Mouse (Mus musculus) midbrain, embryonic 15.5 days (tissue): Measurements from ENCODE around the gene Mcoln3. TPM values are rescaled to one million over a fixed set of nuclear protein-coding genes. Genes with fewer than 3 reads are reported as not detected.
A peak's percentile ranks its signal among the peaks of the same experiment; 100 is the strongest.

Experiments
- ATAC-seq: fragments of 200-750 bp; cut with Nextera tagmentation; replicated peaks from 2 replicates; pipeline ENCODE4 v1.8.0; 2017; ENCODE audit warnings: moderate TSS enrichment
- H3K27ac ChIP-seq: fragments of 300-500 bp; sonication (generic); 2 replicates; pipeline ENCODE4 v1.5.1; 2015; ENCODE audit warnings: mild to moderate bottlenecking, inconsistent platforms
- H3K27me3 ChIP-seq: fragments of 300-500 bp; sonication (generic); replicated peaks from 2 replicates; pipeline ENCODE4 v1.6.1; 2015; ENCODE audit warnings: inconsistent platforms
- H3K36me3 ChIP-seq: fragments of 300-500 bp; sonication (generic); replicated peaks from 2 replicates; pipeline ENCODE4 v1.6.1; 2015; ENCODE audit warnings: inconsistent platforms
- H3K4me1 ChIP-seq: fragments of 300-500 bp; sonication (generic); 2 replicates; pipeline ENCODE4 v1.6.1; 2015; ENCODE audit warnings: inconsistent platforms
- H3K4me2 ChIP-seq: fragments of 300-500 bp; sonication (generic); 2 replicates; pipeline ENCODE4 v1.6.1; 2015; ENCODE audit warnings: inconsistent platforms, mild to moderate bottlenecking, moderate library complexity
- H3K4me3 ChIP-seq: fragments of 300-500 bp; sonication (generic); 2 replicates; pipeline ENCODE4 v1.5.1; 2015; ENCODE audit warnings: mild to moderate bottlenecking, inconsistent platforms
- H3K9ac ChIP-seq: fragments of 300-500 bp; sonication (generic); 2 replicates; pipeline ENCODE4 v1.6.1; 2015; ENCODE audit warnings: mild to moderate bottlenecking, inconsistent platforms
- H3K9me3 ChIP-seq: fragments of 300-500 bp; sonication (generic); 2 replicates; pipeline ENCODE4 v1.6.1; 2016; ENCODE audit warnings: inconsistent platforms
- WGBS: fragments of 180-500 bp; shearing (Covaris S2); methylation state at CpG from one replicate; pipeline ENCODE4 v1.1.7; 2015; ENCODE audit warnings: mixed read lengths; 5-methylcytosine and 5-hydroxymethylcytosine counted together
- polyA plus RNA-seq: library from polyadenylated mRNA; unstranded; fragments of >200 nt; fragmentation: Nextera tagmentation; extraction: Ambion mirVana; gene quantifications from 2 replicates; pipeline ENCODE4 v1.2.1, GENCODE M21; 2015

Gene Mcoln3
- polyA plus RNA-seq, 1 experiment from 2014 or later, result 0.44 TPM

GRCm38 (mm10) chr3:146140276-146140675 lies 23.0 kb downstream of the Mcoln3 start:
- H3K27ac ChIP-seq, result no peak overlapping the region
- ATAC-seq, result no peak
- no peaks in the 10 kb centered on the region for H3K9me3 ChIP-seq
- H3K4me1 ChIP-seq, result no peaks in the 10 kb centered on the region
- H3K27me3 ChIP-seq, result no peaks in the 10 kb centered on the region
- H3K36me3 ChIP-seq, result no peaks in the 10 kb centered on the region
- no peak overlapping the region for H3K4me2 ChIP-seq
- WGBS, result 96% methylated on average over 7 of the region's 7 CpGs
- no peak overlapping the region for H3K9ac ChIP-seq
- H3K4me3 ChIP-seq, result no peak overlapping the region

- Histone ChIP-seq H3K4me1 (no peaks in the 10 kb centered on the region), H3K4me2 (no peak overlapping the region), H3K27me3 (no peaks in the 10 kb centered on the region), H3K27ac (no peak overlapping the region), H3K4me3 (no peak overlapping the region), H3K36me3 (no peaks in the 10 kb centered on the region), H3K9me3 (no peaks in the 10 kb centered on the region), H3K9ac (no peak overlapping the region)
- ATAC-seq, result no peak
- 82% methylated on average over 7 of the region's 7 CpGs for WGBS
These were observed 25.3 kb downstream of the Mcoln3 start for GRCm38 (mm10) chr3:146142523-146142922.

GRCm38 (mm10) chr3:146145501-146145900 lies 28.3 kb downstream of the Mcoln3 start:
- 58% methylated on average over 5 of the region's 5 CpGs for WGBS
- no peak for ATAC-seq
- peaks cover 9% of the 10 kb centered on the region for H3K4me1 ChIP-seq

GRCm38 (mm10) chr3:146146131-146146530 lies 28.9 kb downstream of the Mcoln3 start:
- Histone ChIP-seq H3K9me3 (no peaks in the 10 kb centered on the region), H3K4me1 (peaks cover 11% of the 10 kb centered on the region), H3K36me3 (no peaks in the 10 kb centered on the region), H3K4me2 (no peak overlapping the region), H3K27me3 (peaks cover 15% of the 10 kb centered on the region), H3K9ac (no peak overlapping the region), H3K4me3 (no peak overlapping the region), H3K27ac (no peak overlapping the region)
- ATAC-seq, result no peak
- 71% methylated on average over 5 of the region's 5 CpGs for WGBS

More at GRCm38 (mm10) chr3:146145501-146145900, 28.3 kb downstream of the Mcoln3 start:
- Histone ChIP-seq H3K9ac (no peak overlapping the region), H3K9me3 (no peaks in the 10 kb centered on the region), H3K4me2 (no peak overlapping the region), H3K27me3 (peaks cover 9% of the 10 kb centered on the region), H3K36me3 (no peaks in the 10 kb centered on the region), H3K4me3 (no peak overlapping the region), H3K27ac (no peak overlapping the region)

- Histone ChIP-seq H3K4me3 (peak within 1 kb of the TSS; percentile 39), H3K36me3 (no peaks in the 10 kb centered on the region), H3K27me3 (peaks cover 27% of the 10 kb centered on the region), H3K27ac (no peak within 1 kb of the TSS), H3K9me3 (no peaks in the 10 kb centered on the region), H3K4me2 (peak within 1 kb of the TSS; percentile 90), H3K4me1 (peaks cover 11% of the 10 kb centered on the region), H3K9ac (peak within 1 kb of the TSS; percentile 19; the same call in 1 of the 2 replicates)
- 13% methylated on average over 33 of the region's 34 CpGs for WGBS
- ATAC-seq, result 0 out of 2 replicates have a peak, but pooled peaks have one; percentile 37
These were observed 32.2 kb downstream of the Mcoln3 start, which contains the start of gene Mcoln2 for GRCm38 (mm10) chr3:146149156-146150057. Gene Mcoln2 (plus strand): TSS chr3:146149833.

GRCm38 (mm10) chr3:146150058-146150400 lies 32.8 kb downstream of the Mcoln3 start:
- Histone ChIP-seq H3K9ac (peak overlapping the region; percentile 19; the same call in 1 of the 2 replicates), H3K27me3 (peaks cover 27% of the 10 kb centered on the region), H3K4me3 (peak overlapping the region; percentile 39), H3K9me3 (no peaks in the 10 kb centered on the region), H3K4me2 (peak overlapping the region; percentile 90), H3K36me3 (no peaks in the 10 kb centered on the region), H3K27ac (no peak overlapping the region), H3K4me1 (peaks cover 11% of the 10 kb centered on the region)
- 0 out of 2 replicates have a peak, but pooled peaks have one; percentile 14 for ATAC-seq
- under 1% methylated on average over 26 of the region's 26 CpGs for WGBS

GRCm38 (mm10) chr3:146150560-146150959 lies 33.3 kb downstream of the Mcoln3 start:
- peaks cover 27% of the 10 kb centered on the region for H3K27me3 ChIP-seq
- no peaks in the 10 kb centered on the region for H3K9me3 ChIP-seq
- 33% methylated on average over 11 of the region's 11 CpGs for WGBS
- H3K27ac ChIP-seq, result no peak overlapping the region
- H3K4me2 ChIP-seq, result peak overlapping the region; percentile 90
- no peaks in the 10 kb centered on the region for H3K36me3 ChIP-seq
- no peak for ATAC-seq
- no peak overlapping the region for H3K9ac ChIP-seq
- no peak overlapping the region for H3K4me3 ChIP-seq
- peaks cover 11% of the 10 kb centered on the region for H3K4me1 ChIP-seq

- Histone ChIP-seq H3K9me3 (no peaks in the 10 kb centered on the region), H3K4me2 (no peak overlapping the region), H3K4me3 (no peak overlapping the region), H3K4me1 (peaks cover 11% of the 10 kb centered on the region), H3K9ac (no peak overlapping the region), H3K27me3 (peaks cover 29% of the 10 kb centered on the region), H3K27ac (no peak overlapping the region), H3K36me3 (no peaks in the 10 kb centered on the region)
- 95% methylated on average over 10 of the region's 10 CpGs for WGBS
- ATAC-seq, result no peak
These were observed 34.1 kb downstream of the Mcoln3 start for GRCm38 (mm10) chr3:146151328-146151727.

- Histone ChIP-seq H3K27ac (no peak overlapping the region), H3K27me3 (peaks cover 29% of the 10 kb centered on the region), H3K9me3 (no peaks in the 10 kb centered on the region), H3K4me3 (no peak overlapping the region), H3K9ac (no peak overlapping the region), H3K4me2 (no peak overlapping the region), H3K36me3 (no peaks in the 10 kb centered on the region), H3K4me1 (peaks cover 11% of the 10 kb centered on the region)
- WGBS, result 91% methylated on average over 8 of the region's 8 CpGs
- ATAC-seq, result no peak
These were observed 34.5 kb downstream of the Mcoln3 start for GRCm38 (mm10) chr3:146151755-146152154.

GRCm38 (mm10) chr3:146152348-146152747 lies 35.1 kb downstream of the Mcoln3 start:
- ATAC-seq, result no peak
- Histone ChIP-seq H3K9ac (no peak overlapping the region), H3K27ac (no peak overlapping the region), H3K36me3 (no peaks in the 10 kb centered on the region), H3K9me3 (no peaks in the 10 kb centered on the region), H3K4me1 (peaks cover 11% of the 10 kb centered on the region), H3K27me3 (peaks cover 29% of the 10 kb centered on the region), H3K4me2 (no peak overlapping the region), H3K4me3 (no peak overlapping the region)
- WGBS, result 89% methylated on average over 8 of the region's 8 CpGs

GRCm38 (mm10) chr3:146152913-146153312 lies 35.7 kb downstream of the Mcoln3 start:
- Histone ChIP-seq H3K9ac (no peak overlapping the region), H3K4me2 (no peak overlapping the region), H3K9me3 (no peaks in the 10 kb centered on the region)

GRCm38 (mm10) chr3:146153862-146154611 lies 36.8 kb downstream of the Mcoln3 start:
- Histone ChIP-seq H3K27ac (no peak overlapping the region), H3K9ac (no peak overlapping the region), H3K4me1 (peaks cover 11% of the 10 kb centered on the region), H3K27me3 (peaks cover 28% of the 10 kb centered on the region), H3K4me2 (0 out of 2 replicates have a peak overlapping the region, but pooled peaks have one; percentile 6), H3K4me3 (no peak overlapping the region), H3K36me3 (no peaks in the 10 kb centered on the region), H3K9me3 (no peaks in the 10 kb centered on the region)
- 24% methylated on average over 11 of the region's 12 CpGs for WGBS
- ATAC-seq, result no peak

More at GRCm38 (mm10) chr3:146152913-146153312, 35.7 kb downstream of the Mcoln3 start:
- H3K27me3 ChIP-seq, result peaks cover 29% of the 10 kb centered on the region
- no peak overlapping the region for H3K4me3 ChIP-seq
- 78% methylated on average over 2 of the region's 2 CpGs for WGBS
- no peak for ATAC-seq
- no peaks in the 10 kb centered on the region for H3K36me3 ChIP-seq
- H3K27ac ChIP-seq, result no peak overlapping the region
- H3K4me1 ChIP-seq, result peaks cover 11% of the 10 kb centered on the region
